Mouse (Mus musculus): ENCODE measurements around the gene Dlg4. TPM values are rescaled to one million over a fixed set of nuclear protein-coding genes. Genes with fewer than 3 reads are reported as not detected.
"Not testable (repeated sequence)": the region's sequence is repeated elsewhere in the genome, so short reads cannot be mapped to it uniquely, and the experiment has no call there.

The Dlg4 gene
- total RNA-seq, 2 experiments from 2014 or later, result 3.2 to 5.2 TPM

DNA sequence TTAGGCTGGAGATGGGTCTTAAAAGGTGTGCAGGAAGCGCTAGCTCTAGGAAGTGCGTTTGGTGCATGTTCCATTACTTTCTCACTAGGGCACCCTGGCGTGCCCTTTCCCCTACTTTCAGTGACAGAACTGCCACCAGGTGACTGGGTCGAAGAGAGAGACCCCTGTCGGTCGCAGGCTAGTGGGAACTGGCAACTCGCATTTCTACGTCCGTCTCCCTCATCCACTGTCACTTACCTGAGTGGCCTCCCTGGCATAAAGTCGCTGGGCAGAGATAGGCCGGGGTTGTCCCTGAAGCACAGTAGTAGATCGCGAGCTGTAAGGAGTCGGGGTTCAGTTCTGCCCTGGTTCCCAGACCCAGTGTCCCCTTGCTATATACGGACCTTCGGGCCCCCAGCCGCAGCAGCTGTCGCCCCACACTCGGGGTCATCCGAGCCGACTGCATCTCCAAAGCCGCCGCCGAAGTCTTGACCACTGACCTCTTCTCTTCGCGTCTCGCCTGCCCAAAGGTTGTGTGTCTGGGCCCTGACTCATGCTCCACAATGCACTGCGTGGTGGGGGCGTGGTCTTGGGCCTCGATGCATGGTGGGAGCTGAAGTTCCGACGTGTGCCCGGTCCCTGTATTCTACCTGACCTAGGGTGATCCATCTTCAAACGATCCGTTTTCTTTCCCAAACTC is 1.7 kb upstream of the Dlg4 start, which contains the start of gene Acadvl:
Acadvl (minus strand) TSS at position 532 of the 679 bp plus-strand sequence.
- peak; percentile 49 for TF ChIP-seq CTCF (IDR thresholded peaks at IDR 0.05)
- peak; percentile 95 for DNase-seq
- H3K4me3 ChIP-seq, result peak within 1 kb of the TSS; percentile 91
- intact Hi-C loops (cut with DNase I), result no loop called here
- H3K27ac ChIP-seq, result peak within 1 kb of the TSS; percentile 95

DNA sequence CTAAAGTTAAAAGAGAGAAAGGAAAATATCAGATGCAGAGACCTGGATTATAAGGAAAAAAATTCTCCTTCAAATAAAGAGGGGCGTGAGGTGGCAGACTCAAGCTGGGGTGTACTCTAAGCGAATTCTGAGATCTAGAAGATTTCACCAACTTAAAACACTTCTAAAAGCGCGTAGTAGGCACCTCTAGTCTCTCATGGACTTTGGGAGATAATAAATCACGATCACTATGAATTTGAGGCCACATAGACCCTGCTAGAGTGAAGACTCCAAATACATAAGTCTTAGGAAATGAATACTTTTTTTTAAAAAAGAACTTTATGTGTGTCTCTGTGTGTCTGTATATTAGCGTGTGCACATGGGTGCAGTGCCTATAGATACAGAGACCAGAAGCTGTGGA is 1.1 kb upstream of the Dlg4 start:
- Histone ChIP-seq H3K27ac (peak overlapping the region; percentile 95), H3K4me3 (peak overlapping the region; percentile 91)
- intact Hi-C loops (cut with DNase I), result no loop called here
- no peak for TF ChIP-seq CTCF (IDR thresholded peaks at IDR 0.05)
- no peak for DNase-seq

GRCm38 (mm10) chr11:70016177-70016576 is 565 bp upstream of the Dlg4 start:
- DNase-seq; intact Hi-C loops (cut with DNase I); H3K4me3 ChIP-seq; H3K27ac ChIP-seq: not testable (repeated sequence)

DNA sequence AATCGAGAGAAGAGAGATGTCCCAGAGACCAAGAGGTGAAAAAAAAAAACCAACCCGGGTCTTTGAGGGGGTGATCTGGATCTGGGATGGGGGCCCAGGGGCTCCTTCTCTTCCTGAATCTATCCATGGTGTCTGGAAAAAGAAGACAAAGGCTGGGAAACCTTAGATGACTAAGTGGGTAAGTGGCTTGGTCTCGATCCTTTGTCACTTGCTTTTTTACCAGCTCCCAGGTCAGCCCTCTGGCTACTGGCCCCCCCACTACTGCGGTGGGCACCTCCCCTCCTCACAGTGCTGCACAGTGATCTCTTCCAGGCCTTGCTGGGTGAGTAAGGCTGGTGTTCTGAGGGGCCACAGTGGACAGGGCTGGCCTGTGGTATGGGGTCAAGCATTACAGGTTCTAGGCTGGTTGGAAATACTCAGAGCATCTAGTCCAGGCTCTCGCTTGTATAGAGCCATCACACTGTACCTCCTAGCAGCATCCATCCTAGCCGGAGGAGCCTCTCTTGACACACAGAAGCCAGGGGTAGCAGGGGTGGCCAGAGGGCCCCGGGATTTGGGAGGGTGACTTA is 541 bp downstream of the Dlg4 start:
- no peak overlapping the region for H3K4me3 ChIP-seq
- DNase-seq, result no peak
- H3K27ac ChIP-seq, result peak overlapping the region; percentile 79
- TF ChIP-seq CTCF (IDR thresholded peaks at IDR 0.05), result no peak
- intact Hi-C loops (cut with DNase I), result no loop called here

DNA sequence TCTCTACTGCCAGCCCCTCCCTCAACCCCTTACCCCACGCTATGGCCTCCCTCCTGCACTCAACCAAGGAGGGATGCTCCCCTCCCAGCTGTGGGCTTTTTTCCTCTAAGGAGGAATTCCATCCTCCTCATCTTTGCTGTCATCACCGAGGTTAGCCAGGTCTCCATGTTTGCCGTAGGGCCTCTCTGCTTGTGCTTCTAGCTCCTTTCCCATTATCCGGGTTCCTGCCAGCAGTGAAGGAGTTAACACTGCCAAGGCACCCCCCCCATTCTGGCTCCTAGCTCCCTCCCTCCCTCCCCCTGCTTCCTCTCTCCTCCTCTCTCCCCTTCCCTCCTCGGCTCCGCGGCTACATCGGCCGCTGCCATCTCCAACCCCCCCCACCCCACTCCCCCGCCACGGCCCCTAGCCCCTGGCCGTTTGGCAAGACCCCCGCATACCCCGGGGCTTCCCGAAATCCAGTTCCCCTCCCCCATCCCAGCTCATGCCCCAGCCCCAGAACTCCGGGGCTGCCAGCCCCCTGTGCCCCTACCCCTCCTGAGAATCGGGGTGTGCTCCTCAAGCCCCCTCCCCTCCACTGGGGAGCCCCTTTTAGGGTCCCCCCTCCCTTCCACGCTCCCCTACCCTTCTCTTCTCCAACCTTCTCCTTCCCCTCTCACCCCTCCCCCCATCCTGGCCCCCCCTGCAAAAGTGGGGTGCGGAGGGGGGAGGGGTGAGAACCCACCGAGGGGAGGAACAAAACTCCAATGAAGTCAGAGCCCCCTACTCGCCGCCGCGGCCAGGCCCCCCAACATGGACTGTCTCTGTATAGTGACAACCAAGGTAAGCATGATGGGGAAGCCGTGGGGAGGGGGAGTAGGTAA is 1.6 kb downstream of the Dlg4 start:
- peak; percentile 59 for DNase-seq
- H3K27ac ChIP-seq, result peak overlapping the region; percentile 79
- TF ChIP-seq CTCF (IDR thresholded peaks at IDR 0.05), result no peak
- peak overlapping the region; percentile 69 for H3K4me3 ChIP-seq
- intact Hi-C loops (cut with DNase I), result no loop called here

DNA sequence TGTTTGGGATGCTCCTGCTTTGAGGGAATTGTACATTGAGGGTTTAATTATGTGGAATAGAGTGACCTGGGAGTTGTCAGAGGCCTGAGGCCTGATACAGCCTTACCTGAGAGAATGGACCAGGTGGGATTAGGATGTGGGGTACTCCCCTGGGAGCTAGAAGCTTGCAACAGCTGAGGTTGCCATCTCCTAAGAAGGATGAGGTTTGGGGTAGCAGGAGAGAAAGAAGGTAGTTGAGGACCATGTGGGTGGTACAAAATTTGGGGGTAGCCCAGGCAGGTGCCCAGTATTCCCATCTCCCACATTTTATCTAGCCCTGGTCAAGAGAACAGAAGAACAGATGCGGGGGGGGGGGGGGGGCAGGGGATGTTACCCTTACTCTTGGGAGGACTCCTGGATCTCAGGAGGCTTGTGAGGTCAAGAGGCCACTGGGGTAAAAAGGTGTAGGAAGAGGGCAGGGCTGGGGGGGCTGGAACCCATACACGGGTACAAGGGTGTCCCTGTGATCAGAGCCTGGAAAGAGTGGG is 2.8 kb downstream of the Dlg4 start:
- intact Hi-C loops (cut with DNase I), result no loop called here
- DNase-seq, result no peak
- H3K4me3 ChIP-seq, result peak overlapping the region; percentile 69
- no peak for TF ChIP-seq CTCF (IDR thresholded peaks at IDR 0.05)
- H3K27ac ChIP-seq, result peak overlapping the region; percentile 79

GRCm38 (mm10) chr11:70020022-70020631 is 3.4 kb downstream of the Dlg4 start:
- intact Hi-C loops (cut with DNase I), result no loop called here
- TF ChIP-seq CTCF (IDR thresholded peaks at IDR 0.05), result no peak
- H3K27ac ChIP-seq, result peak overlapping the region; percentile 79
- H3K4me3 ChIP-seq, result peak overlapping the region; percentile 72; the same call in 1 of the 2 replicates
- DNase-seq, result no peak

GRCm38 (mm10) chr11:70020731-70021263 is 4.1 kb downstream of the Dlg4 start:
- intact Hi-C loops (cut with DNase I), result no loop called here
- Histone ChIP-seq H3K27ac (peak overlapping the region; percentile 86), H3K4me3 (peak overlapping the region; percentile 72)
- peak; percentile 83 for DNase-seq
- TF ChIP-seq CTCF (IDR thresholded peaks at IDR 0.05), result peak; percentile 78

DNA sequence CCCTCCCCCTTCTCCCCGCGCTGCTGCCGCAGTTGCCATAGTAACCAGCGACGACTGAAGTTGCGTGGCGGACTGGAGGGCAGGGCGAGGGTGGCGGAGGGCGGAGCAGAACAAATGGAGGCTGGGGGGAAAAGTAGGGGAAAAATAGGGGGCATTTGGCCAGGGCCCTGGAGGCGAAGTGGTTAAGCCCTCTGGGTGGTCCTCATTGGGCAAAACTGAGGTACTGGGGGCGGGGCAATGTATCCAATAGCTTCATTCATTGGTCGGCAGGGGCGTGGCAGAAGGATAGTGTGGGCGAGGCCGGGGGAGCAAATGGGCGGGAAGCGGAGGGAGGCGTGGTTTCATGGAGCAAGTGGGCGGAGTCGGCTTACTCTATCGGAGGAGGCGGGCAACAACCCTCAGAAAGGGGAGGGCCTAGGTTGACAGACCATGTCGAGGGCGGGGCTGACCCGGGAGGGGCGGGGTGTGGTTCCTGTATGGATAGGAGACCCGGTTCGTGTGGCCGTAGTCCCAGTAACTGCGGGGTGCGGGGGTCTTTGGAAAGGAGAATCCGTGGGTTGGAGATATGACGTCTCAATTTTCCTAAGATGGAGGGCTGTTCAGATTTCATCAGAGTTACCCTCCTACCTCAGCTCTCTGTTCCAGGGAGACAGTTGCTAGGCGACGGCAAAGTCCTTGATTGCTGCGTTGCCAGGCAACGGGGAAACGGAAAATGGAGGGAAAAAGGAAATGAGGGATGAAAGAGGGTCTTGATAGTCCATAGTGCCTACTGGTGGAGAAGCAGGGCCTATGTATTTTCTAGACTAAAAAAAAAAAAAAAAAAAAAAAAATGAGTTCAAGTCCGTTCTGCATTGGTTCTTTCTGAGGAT is 4.8 kb downstream of the Dlg4 start:
- H3K27ac ChIP-seq, result peak overlapping the region; percentile 86
- DNase-seq, result peak; percentile 98
- TF ChIP-seq CTCF (IDR thresholded peaks at IDR 0.05), result no peak
- peak overlapping the region; percentile 72 for H3K4me3 ChIP-seq
- intact Hi-C loops (cut with DNase I), result no loop called here

DNA sequence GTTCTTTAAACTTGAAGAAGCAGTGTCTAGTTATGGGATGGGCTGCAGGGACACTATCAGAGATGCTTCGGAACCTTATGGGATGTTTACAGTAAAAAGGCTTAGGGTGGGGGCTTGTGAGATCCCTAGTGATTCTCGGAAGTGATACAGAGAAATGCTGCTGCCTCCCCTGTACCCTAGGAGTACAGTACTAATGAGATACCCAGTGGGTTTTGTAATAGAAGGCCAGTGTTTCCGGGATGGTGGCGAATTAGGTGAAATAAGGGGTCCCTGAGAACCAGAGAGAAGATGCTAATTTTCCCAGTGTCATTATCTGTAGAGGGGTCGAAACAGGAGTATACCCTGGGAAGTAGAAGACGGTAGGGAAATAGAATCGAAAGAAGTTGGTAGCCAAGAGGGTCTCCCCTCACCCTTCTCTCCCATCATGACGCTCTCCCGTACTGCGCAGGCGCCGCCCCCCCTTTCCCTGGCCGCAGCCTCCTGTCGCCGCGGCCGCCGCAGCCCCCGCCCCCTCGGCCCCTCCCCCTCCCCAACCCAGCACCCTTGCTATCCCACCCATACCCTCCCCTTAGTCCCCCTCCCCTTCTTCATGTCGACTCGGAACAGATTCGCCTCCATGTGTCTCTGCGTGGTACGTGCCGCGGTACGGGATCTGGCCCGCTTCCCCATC is 6.9 kb downstream of the Dlg4 start:
- DNase-seq, result peak; percentile 49
- peak overlapping the region; percentile 10; the same call in 1 of the 2 replicates for H3K27ac ChIP-seq
- intact Hi-C loops (cut with DNase I), result no loop called here
- TF ChIP-seq CTCF (IDR thresholded peaks at IDR 0.05), result no peak
- H3K4me3 ChIP-seq, result peak overlapping the region; percentile 62

- Histone ChIP-seq H3K4me3 (peak overlapping the region; percentile 62), H3K27ac (no peak overlapping the region; the same call in 1 of the 2 replicates)
- DNase-seq, result no peak
- intact Hi-C loops (cut with DNase I), result no loop called here
- TF ChIP-seq CTCF (IDR thresholded peaks at IDR 0.05), result no peak
Observed at GRCm38 (mm10) chr11:70024151-70024514, 7.4 kb downstream of the Dlg4 start.
